In the genomic region with DNA sequence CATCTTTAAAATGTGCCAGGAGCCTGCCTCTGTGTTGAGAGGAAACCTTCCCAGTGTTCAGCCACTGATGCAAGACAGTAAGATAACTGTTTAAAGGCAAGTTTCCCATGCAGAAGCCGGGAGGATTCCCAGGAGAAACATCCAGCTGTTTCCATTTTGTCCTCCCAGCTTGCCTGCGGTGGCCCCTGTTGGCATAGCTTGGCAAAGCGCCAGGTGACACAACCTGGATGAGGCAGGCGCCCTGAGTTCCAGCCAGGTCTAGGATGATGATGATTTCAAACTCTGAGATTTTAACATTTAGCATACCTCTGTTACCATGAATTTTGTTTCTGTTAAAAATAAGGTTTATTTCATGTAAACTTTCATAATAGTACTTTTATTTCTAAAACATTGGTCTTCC, we compare ENCODE assay signal across 15 mouse cellular contexts.
"Had no signal": no experiment of that assay in that cellular context is flagged by ENCODE, and none has a peak within 500 bp of the region (broad histone marks: within the 10 kb centered on the region; RNA-seq: fewer than 3 reads in every experiment).

No protein-coding gene starts in this region.

- H3K36me3 ChIP-seq: kidney, embryonic 15.5 days; liver, embryonic 13.5 days; stomach, embryonic 15.5 days had no signal

- ATAC-seq: intestine, postnatal 0 days; lung, postnatal 0 days had no signal

- H3K9me3 ChIP-seq: kidney, embryonic 15.5 days; liver, embryonic 13.5 days; stomach, embryonic 15.5 days had no signal

- H3K9ac ChIP-seq: kidney, embryonic 15.5 days; liver, embryonic 13.5 days; stomach, embryonic 15.5 days had no signal

- H3K4me3 ChIP-seq: kidney, embryonic 15.5 days; liver, embryonic 13.5 days; stomach, embryonic 15.5 days had no signal

- H3K27me3 ChIP-seq: kidney, embryonic 15.5 days; liver, embryonic 13.5 days; stomach, embryonic 15.5 days had no signal

- H3K4me1 ChIP-seq: kidney, embryonic 15.5 days; liver, embryonic 13.5 days; stomach, embryonic 15.5 days had no signal

- H3K4me2 ChIP-seq: kidney, embryonic 15.5 days; liver, embryonic 13.5 days; midbrain, embryonic 11.5 days; stomach, embryonic 15.5 days had no signal

- DNase-seq: kidney, adult 8-10 months; kidney, postnatal 10 days; kidney, postnatal 36 days; liver, embryonic 13.5 days; lung, adult 2 months; lung, postnatal 36 days; spleen, adult 18-20 months; thymus, adult 2 months; thymus, postnatal 14 days; thymus, postnatal 4 days had no signal

- H3K27ac ChIP-seq: kidney, embryonic 15.5 days; liver, embryonic 13.5 days; stomach, embryonic 15.5 days had no signal
